Mouse (Mus musculus): Measurements from ENCODE around the gene Ric1. TPM values are rescaled to one million over a fixed set of nuclear protein-coding genes. Genes with fewer than 3 reads are reported as not detected.

Gene Ric1
- polyA plus RNA-seq, 1 experiment from 2014 or later, result 21.2 TPM

DNA sequence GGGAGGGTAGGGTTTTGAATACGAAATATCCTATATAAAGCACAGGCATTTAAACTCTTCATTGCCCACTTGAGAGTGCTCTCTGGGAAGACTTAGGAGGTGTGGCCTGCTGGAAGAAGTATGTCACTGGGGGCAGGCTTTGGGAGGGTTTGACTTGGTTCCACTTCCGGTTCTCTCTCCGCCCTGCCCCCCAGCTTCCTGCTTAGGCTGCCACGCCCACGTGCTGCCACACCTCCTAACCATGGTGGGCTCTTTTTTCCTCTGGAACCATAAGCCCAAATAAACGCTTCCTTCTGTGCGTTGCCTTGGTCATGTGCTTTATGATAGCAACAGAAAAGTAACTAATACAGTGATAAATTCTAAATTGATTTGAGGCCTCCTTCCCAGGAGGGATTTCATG is 16.5 kb upstream of the Ric1 start:
- WGBS (ENCODE audit: missing documents), result 72% methylated on average over 7 of the region's 7 CpGs
- no peaks in the 10 kb centered on the region for H3K36me3 ChIP-seq (ENCODE audit: inconsistent target)
- no peak overlapping the region for H3K4me3 ChIP-seq (ENCODE audit: inconsistent target)
- no peak overlapping the region for H3K27ac ChIP-seq
- H3K79me2 ChIP-seq (ENCODE audit: inconsistent target), result no peaks in the 10 kb centered on the region

GRCm38 (mm10) chr19:29508208-29508607 is 13.9 kb upstream of the Ric1 start:
- Histone ChIP-seq H3K27ac (no peak overlapping the region), H3K36me3 (ENCODE audit: inconsistent target) (no peaks in the 10 kb centered on the region), H3K4me3 (ENCODE audit: inconsistent target) (no peak overlapping the region), H3K79me2 (ENCODE audit: inconsistent target) (no peaks in the 10 kb centered on the region)
- 77% methylated on average over 7 of the region's 7 CpGs for WGBS (ENCODE audit: missing documents)

- Histone ChIP-seq H3K4me3 (ENCODE audit: inconsistent target) (no peak overlapping the region), H3K79me2 (ENCODE audit: inconsistent target) (no peaks in the 10 kb centered on the region), H3K27ac (no peak overlapping the region), H3K36me3 (ENCODE audit: inconsistent target) (0 out of 2 replicates have a peak, but pooled peaks cover under 1% of the 10 kb centered on the region)
- 87% methylated on average over 7 of the region's 7 CpGs for WGBS (ENCODE audit: missing documents)
These were observed 12.2 kb upstream of the Ric1 start for GRCm38 (mm10) chr19:29509857-29510256.

DNA sequence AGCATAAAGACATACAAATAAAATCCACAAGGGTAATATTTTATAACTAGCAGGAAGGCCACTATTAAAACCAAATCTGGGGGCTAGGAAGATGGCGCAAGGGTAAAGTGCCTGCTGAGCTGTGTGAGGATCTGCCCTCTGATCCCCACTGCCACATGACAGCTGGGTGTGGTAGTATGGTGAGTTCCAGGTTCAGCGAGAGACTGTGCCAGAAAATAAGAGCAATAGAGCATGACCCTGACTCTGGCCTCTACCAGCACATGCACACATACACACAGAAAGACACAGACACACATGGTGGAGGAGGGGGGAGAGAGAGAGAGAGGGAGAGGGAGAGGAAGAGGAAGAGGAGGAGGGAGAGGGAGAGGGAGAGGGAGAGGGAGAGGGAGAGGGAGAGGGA is 10.3 kb upstream of the Ric1 start:
- no peaks in the 10 kb centered on the region for H3K79me2 ChIP-seq (ENCODE audit: inconsistent target)
- 83% methylated on average over 2 of the region's 2 CpGs for WGBS (ENCODE audit: missing documents)
- H3K27ac ChIP-seq, result no peak overlapping the region

DNA sequence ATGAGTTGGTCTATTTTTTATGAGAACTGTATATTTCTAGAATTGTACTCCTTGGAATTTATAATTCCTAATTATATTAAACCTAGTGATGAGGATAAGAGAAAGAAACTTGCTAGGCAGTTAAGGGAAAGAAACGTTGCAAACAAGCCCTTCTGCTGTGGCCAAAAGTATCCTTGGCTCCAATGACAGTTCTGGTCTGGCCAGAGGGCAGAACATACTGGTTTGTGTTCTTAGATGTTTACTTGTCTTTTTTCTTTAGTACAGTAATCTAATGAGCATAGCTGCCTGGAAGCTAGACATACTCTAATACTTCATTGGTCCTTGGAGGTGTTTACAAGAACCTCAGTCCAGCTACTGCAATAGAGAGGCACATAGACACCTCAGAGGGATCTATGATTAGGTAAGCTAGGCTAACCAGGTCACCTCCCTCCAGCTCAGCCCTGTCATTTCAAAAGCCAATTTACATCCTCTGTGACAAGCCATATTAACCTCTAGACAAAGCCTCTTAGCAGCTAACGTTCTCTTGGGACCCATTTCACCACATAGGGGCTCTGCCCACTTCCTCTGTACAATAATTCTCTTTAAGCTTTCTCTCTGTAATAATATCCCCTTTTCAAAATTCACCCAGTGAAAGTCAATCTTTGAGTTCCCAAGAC is 8.8 kb upstream of the Ric1 start:
- no peak overlapping the region for H3K4me3 ChIP-seq (ENCODE audit: inconsistent target)

More for the DNA sequence above, 10.3 kb upstream of the Ric1 start:
- Histone ChIP-seq H3K4me3 (ENCODE audit: inconsistent target) (no peak overlapping the region), H3K36me3 (ENCODE audit: inconsistent target) (peaks cover 17% of the 10 kb centered on the region; the same call in 1 of the 2 replicates)

GRCm38 (mm10) chr19:29514130-29514529 is 8.0 kb upstream of the Ric1 start:
- WGBS (ENCODE audit: missing documents), result 98% methylated on average over 3 of the region's 3 CpGs
- Histone ChIP-seq H3K36me3 (ENCODE audit: inconsistent target) (peaks cover 23% of the 10 kb centered on the region; the same call in 1 of the 2 replicates), H3K4me3 (ENCODE audit: inconsistent target) (no peak overlapping the region), H3K27ac (no peak overlapping the region), H3K79me2 (ENCODE audit: inconsistent target) (no peaks in the 10 kb centered on the region)

More for the DNA sequence above, 8.8 kb upstream of the Ric1 start:
- peaks cover 23% of the 10 kb centered on the region; the same call in 1 of the 2 replicates for H3K36me3 ChIP-seq (ENCODE audit: inconsistent target)
- H3K27ac ChIP-seq, result no peak overlapping the region
- H3K79me2 ChIP-seq (ENCODE audit: inconsistent target), result no peaks in the 10 kb centered on the region
- WGBS (ENCODE audit: missing documents), result 53% methylated on average over 2 of the region's 2 CpGs

DNA sequence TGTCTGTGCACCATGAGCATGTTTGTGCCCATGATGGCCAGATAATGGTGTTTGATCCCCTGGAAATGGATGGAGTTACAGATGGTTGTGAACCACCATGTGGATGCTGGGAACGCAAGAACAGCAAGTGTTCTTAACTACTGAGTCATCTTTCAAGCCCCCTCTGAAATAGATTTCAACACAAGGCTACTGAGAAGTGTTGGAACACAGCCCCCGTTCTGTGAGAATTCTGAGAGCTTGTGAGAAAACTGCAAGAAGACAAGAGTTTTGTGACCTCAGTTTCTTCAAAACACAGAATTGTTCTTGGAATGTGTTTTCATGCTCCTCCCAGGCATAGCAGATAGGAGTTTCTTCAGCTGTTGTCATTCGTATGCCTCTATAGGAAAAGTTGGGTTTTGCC is 6.7 kb upstream of the Ric1 start:
- 96% methylated on average over 3 of the region's 3 CpGs for WGBS (ENCODE audit: missing documents)
- no peak overlapping the region for H3K4me3 ChIP-seq (ENCODE audit: inconsistent target)
- H3K79me2 ChIP-seq (ENCODE audit: inconsistent target), result no peaks in the 10 kb centered on the region; the same call in 1 of the 2 replicates
- peaks cover 23% of the 10 kb centered on the region; the same call in 1 of the 2 replicates for H3K36me3 ChIP-seq (ENCODE audit: inconsistent target)
- no peak overlapping the region for H3K27ac ChIP-seq

GRCm38 (mm10) chr19:29515991-29516390 is 6.1 kb upstream of the Ric1 start:
- Histone ChIP-seq H3K36me3 (ENCODE audit: inconsistent target) (peaks cover 23% of the 10 kb centered on the region; the same call in 1 of the 2 replicates), H3K4me3 (ENCODE audit: inconsistent target) (no peak overlapping the region), H3K79me2 (ENCODE audit: inconsistent target) (peaks cover 4% of the 10 kb centered on the region; the same call in 1 of the 2 replicates), H3K27ac (no peak overlapping the region)
- WGBS (ENCODE audit: missing documents), result 94% methylated on average over 10 of the region's 10 CpGs

GRCm38 (mm10) chr19:29518409-29518808 is 3.7 kb upstream of the Ric1 start:
- Histone ChIP-seq H3K79me2 (ENCODE audit: inconsistent target) (peaks cover 20% of the 10 kb centered on the region), H3K36me3 (ENCODE audit: inconsistent target) (peaks cover 23% of the 10 kb centered on the region; the same call in 1 of the 2 replicates), H3K4me3 (ENCODE audit: inconsistent target) (no peak overlapping the region), H3K27ac (no peak overlapping the region)
- WGBS (ENCODE audit: missing documents), result 93% methylated on average over 7 of the region's 7 CpGs

GRCm38 (mm10) chr19:29518922-29519321 is 3.2 kb upstream of the Ric1 start:
- peaks cover 23% of the 10 kb centered on the region; the same call in 1 of the 2 replicates for H3K36me3 ChIP-seq (ENCODE audit: inconsistent target)

GRCm38 (mm10) chr19:29520996-29521560 is 1.0 kb upstream of the Ric1 start:
- 45% methylated on average over 10 of the region's 10 CpGs for WGBS (ENCODE audit: missing documents)
- H3K36me3 ChIP-seq (ENCODE audit: inconsistent target), result peaks cover 13% of the 10 kb centered on the region; the same call in 1 of the 2 replicates
- H3K79me2 ChIP-seq (ENCODE audit: inconsistent target), result peaks cover 47% of the 10 kb centered on the region
- peak overlapping the region; percentile 50 for H3K4me3 ChIP-seq (ENCODE audit: inconsistent target)
- peak overlapping the region; percentile 52 for H3K27ac ChIP-seq

More at GRCm38 (mm10) chr19:29518922-29519321, 3.2 kb upstream of the Ric1 start:
- Histone ChIP-seq H3K27ac (no peak overlapping the region), H3K79me2 (ENCODE audit: inconsistent target) (peaks cover 25% of the 10 kb centered on the region), H3K4me3 (ENCODE audit: inconsistent target) (no peak overlapping the region)
- WGBS (ENCODE audit: missing documents), result 95% methylated on average over 4 of the region's 4 CpGs

GRCm38 (mm10) chr19:29522445-29523229 is 555 bp downstream of the Ric1 start:
- WGBS (ENCODE audit: missing documents), result under 1% methylated on average over 92 of the region's 92 CpGs
- H3K36me3 ChIP-seq (ENCODE audit: inconsistent target), result no peaks in the 10 kb centered on the region
- peak overlapping the region; percentile 55 for H3K4me3 ChIP-seq (ENCODE audit: inconsistent target)
- peaks cover 62% of the 10 kb centered on the region for H3K79me2 ChIP-seq (ENCODE audit: inconsistent target)
- no peak overlapping the region for H3K27ac ChIP-seq

DNA sequence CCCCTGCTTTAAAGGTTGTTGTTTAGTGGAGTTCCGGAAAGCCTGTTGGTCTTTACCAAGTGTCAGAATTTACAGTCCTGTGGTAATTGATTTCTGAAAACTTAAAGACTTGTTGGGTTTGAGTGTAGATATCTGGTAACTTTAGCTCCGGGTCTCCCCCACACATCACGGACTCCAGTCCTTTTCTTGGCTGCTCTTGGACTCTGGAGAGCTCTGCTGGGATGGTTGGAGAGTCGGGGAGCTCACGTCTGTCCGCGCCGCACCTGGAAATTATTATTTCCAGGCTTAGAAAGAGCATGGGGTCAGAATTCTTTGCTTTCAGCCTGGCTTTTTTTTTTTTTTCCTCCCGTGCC is 1.1 kb downstream of the Ric1 start:
- WGBS (ENCODE audit: missing documents), result 0% methylated on average over 9 of the region's 9 CpGs
- Histone ChIP-seq H3K27ac (no peak overlapping the region), H3K4me3 (ENCODE audit: inconsistent target) (peak overlapping the region; percentile 55)

DNA sequence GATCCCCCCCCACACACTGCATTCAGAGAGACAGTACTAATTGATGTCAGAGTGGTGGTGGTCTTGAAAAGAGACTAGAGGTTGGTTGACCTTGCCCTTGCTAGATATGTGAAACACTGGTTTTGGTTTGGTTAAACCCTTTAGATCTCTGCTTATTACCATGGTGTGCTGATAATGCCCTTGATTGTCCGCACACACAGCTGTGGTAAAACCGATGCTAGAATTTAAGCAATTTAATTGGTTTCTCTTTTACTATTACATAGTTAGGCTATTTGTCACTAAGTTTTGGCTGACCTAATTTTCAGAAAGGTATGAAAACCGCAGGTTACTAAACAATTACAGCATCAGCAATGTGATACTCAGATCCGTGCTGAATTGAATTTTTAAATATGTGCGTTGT is 1.6 kb downstream of the Ric1 start:
- peaks cover 73% of the 10 kb centered on the region for H3K79me2 ChIP-seq (ENCODE audit: inconsistent target)
- no peaks in the 10 kb centered on the region for H3K36me3 ChIP-seq (ENCODE audit: inconsistent target)
- WGBS (ENCODE audit: missing documents), result 40% methylated on average over 5 of the region's 5 CpGs
- H3K4me3 ChIP-seq (ENCODE audit: inconsistent target), result peak overlapping the region; percentile 55
- no peak overlapping the region for H3K27ac ChIP-seq

More for the DNA sequence above, 1.1 kb downstream of the Ric1 start:
- peaks cover 68% of the 10 kb centered on the region for H3K79me2 ChIP-seq (ENCODE audit: inconsistent target)
- no peaks in the 10 kb centered on the region for H3K36me3 ChIP-seq (ENCODE audit: inconsistent target)

DNA sequence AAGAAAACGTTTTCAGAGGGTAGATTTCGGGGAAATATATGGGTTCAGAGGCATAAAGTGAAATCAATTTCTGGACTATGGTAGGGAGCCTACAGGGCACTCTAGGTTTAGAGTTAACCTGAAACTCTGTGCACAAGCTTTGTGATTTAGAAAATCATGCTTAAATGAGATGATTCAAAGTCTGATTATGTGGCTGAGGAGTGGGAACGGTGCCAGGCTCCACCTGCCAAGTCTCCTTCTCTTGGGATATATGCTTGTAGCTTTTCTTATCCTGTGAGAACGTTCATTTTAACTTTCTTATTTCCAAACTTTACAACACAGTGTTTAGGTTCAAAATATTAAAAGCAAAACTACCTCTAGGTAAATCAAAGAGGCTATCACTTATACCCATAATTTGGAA is 2.5 kb downstream of the Ric1 start:
- Histone ChIP-seq H3K36me3 (ENCODE audit: inconsistent target) (no peaks in the 10 kb centered on the region), H3K4me3 (ENCODE audit: inconsistent target) (no peak overlapping the region), H3K27ac (no peak overlapping the region), H3K79me2 (ENCODE audit: inconsistent target) (peaks cover 82% of the 10 kb centered on the region)
- 72% methylated on average over 4 of the region's 4 CpGs for WGBS (ENCODE audit: missing documents)
